Mouse (Mus musculus): ENCODE measurements at regions not wholly inside any gene's neighbourhood (a gene's known extent, or its start where the extent isn't known, plus 50 kb on each side); places are given as distances from the start of the nearest gene placed in this dataset.

DNA sequence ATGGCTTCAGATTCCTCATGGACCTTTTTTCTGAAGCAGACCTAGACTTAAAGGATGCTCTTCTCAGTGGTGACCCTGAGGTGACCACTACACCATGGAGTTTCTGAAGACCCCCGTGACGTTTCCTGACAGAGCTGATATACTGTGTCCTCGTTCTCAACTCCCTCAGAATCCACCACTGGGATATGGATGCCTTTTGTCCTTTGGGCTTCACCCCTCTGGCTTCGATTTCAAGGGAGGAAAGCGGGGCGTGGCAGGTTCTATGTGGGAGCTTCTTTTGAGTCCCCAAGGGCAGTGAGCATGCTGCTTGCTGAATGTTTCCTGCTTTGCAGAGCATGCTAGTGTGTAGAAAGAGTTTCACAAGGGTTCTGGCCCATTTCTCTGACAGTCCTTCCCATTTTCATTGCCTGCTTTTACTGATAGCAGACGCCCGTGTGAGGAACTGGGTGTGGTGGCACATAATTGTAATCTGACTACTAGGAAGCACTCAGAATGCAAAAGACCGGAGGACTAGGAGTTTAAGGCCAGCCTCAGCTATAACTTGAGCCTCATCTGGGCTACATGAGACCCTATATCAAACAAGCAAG lies 204.0 kb upstream of the Id2 start:
- peak in 1 of 2 experiments; percentile 23 for DNase-seq (ENCODE audit: low spot score in 2 of 2)

DNA sequence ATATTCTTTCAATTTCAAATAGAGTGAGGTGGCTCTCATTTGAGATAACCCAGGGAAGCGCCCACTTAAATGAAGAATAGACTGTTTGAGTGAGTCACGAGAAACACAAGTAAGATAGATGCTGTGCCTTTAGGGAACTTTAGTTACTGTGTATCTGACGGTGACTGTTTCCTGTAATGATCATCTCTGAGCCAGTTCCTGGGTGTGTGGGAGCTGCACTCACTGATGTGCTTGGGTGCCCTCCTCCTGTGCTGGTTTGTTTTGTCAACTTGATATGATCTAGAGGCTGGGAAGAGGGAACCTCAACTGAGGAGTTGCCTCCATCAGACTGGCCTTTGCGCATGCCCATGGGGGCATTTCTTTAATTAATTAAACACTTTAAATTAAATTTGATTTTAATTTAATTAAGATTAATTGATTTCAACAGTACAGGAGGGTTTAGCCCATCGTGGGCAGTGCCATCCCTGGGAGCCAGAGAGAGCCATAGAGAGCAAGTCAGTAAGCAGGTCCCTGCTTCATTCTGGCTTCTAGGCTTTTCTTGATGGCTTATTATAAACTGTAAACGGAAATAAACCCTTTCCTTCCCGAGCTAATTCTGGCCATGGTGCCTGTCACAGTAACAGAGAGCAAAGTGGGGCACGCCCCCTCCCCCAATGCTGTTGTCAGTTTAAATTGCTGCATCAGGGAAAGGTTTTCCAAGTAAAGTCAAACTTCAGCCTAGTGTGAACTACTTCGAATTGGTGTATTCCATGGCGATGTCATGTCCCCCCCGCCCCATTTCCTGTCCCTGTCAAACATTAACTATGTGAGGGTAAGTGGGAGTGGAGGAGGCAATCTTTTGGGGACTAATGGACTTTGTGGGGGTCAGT lies 202.9 kb upstream of the Id2 start:
- no peak for DNase-seq (ENCODE audit: low spot score in 2 of 2)

DNA sequence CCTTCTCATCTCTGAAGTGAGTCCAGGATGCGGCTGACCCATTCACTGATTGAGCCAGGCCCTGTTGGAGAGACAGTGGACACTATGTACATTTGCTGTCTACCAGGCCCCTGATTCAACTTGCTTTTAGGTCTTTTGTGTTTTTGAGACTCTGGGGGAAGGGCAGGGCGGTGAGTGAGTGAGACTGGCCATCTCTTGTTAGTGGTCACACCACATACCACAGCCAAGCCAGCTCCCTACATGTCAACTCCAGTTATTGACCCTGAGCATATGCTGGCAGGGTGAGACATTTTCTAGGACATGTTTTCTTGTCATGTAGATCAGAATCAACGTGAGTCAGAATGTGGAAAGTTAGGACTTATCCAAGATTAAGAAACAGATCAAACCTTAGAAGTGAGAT lies 201.8 kb upstream of the Id2 start:
- no peak for DNase-seq (ENCODE audit: low spot score in 2 of 2)

DNA sequence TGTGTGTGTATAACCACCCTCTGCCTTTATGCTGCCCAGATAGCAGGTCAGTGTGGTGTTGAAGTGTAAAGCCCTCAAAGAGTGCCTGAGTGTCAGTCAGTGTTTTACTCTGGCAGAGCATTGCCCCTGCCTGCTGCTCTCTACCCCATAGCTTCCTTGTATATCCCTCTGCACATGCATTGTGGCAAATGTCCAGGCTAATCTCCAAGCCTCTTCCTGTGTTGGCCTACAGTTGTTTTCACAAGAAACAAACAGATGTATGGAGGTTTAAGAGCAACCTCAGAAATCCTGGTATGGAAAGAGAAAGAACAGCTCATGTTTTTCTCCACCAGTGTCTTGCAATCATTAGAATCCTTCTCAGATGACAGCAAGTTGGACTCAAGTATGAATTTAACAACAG lies 201.0 kb upstream of the Id2 start:
- DNase-seq (ENCODE audit: low spot score in 2 of 2): no peak

DNA sequence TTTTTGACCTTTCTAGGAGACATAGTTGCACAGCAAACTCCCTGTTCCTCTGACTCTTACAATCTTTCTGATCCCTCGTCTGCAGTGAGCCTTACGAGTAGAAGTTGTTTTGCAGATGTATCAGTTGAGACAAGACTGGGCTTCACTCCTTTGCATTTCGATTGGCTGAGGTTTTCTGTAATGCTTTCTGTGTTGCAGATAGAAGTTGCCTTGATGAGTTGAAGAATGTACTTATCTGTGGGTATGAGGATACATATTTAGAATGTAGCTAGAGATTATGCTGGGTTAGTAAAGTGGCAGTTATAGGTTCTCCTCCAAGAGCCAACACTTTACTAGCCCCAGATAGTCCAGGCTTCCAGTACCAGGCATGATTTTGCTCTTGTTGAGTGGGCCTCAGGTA lies 199.7 kb upstream of the Id2 start:
- no peak for DNase-seq (ENCODE audit: low spot score in 2 of 2)

DNA sequence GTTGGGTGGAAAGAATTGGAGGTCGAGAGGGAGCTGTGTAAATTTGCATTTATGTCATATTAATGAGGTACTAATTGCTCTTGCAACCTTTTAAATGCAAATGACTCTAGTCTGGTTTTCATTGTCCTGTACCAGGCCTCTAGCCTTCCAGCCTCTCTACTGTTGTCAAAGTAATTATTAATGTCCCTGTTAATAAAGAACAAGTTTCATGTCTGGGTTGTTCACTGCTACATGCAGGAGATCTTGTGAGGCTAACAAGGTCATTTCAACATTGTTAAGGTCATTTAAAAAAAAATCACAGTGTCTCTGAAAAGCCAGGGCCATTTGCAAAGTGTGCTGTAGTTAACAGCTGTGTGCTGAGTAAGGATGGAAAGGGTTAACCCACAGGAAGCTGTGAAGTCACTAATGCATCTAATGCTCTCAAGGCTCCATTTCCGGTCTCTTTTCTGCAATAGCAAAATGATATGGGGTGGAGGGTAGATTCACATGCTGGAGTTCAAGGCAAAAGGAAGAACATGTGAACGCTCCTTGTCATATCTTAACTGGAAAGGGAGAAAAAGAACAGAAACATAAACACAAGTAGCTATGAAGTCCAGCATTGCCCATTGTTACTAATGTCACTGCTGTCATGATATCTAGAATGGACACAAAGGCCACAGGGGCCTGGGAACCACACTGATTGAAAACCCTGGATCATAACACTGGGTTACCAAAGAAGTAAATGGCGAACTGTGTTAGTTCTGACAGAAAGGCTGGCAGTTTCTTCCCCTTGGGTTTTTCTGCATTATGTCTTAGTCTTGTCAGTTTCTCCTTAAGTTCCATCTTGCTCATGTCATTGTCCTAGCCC lies 197.5 kb upstream of the Id2 start:
- DNase-seq (ENCODE audit: low spot score in 2 of 2): no peak

DNA sequence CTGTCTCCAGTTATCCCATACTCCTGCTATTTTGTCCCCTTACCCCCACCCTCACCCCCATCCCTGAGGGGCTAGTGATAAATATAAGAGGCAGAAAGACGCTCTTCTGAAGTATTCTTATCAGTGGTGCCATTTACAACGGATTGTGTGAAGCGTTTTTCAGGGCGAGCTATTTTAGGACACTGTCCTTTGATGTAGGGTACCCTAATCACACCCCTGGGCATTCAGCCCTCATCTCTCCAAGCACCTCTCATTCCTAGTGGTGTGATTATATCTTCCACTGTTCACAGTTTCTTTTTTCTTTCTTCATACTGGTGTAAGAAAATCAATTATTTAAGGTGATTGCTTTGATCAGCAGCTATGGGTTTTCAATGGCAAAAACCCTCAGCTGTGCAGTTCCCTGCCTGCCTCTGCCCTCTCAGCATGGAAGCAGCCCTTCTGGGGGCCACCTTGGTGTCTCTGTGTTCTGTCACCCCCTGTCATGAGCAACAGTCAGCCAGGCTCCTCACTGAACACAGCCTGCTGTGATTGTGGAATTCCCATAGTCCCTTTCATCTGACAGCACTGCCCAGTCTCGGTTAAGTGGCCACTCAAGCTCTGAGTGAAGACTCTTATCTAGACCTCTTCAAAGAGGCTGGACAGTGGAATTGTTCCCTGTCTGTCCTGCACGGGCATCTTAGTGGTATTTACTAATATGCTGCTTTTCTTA lies 196.7 kb upstream of the Id2 start:
- no peak for DNase-seq (ENCODE audit: low spot score in 2 of 2)

DNA sequence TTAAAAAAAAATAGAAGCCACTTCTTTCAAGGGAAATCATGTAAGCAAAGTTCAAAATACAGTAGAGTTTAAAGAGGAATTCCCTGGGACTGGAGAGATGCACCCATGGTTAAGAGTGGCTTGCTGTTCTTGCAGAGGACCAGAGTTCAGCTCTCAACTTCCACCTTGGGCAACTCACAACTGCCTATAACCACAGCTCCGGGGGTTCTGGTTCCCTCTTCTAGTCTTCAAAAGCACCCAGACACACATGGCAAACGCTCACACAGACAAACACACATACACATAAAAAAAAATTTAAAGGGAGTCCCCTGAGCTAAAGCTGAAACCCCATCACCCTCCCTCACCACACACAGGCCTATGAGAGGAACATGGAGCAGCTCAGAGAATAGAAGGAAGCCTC lies 192.4 kb upstream of the Id2 start:
- DNase-seq (ENCODE audit: low spot score in 2 of 2): no peak

DNA sequence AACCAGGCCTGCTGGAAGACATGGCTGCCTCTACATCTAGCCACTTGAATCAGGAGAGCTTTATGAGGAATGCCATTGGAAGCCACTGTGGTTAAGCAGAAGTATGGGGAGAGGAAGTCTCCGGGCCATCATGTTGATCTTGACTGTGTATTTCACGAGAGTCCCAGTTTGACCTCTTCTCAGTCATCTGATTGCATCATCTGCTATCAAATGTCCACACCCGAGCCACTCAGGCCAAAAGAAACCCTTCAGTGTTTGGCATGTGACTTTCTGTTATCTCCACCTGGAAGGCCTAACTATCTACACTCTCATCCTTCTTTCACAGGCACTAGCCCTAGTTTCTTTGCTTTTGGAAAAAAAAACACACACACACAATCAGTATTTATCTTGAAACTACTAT lies 186.9 kb upstream of the Id2 start:
- DNase-seq (ENCODE audit: low spot score in 2 of 2): no peak

DNA sequence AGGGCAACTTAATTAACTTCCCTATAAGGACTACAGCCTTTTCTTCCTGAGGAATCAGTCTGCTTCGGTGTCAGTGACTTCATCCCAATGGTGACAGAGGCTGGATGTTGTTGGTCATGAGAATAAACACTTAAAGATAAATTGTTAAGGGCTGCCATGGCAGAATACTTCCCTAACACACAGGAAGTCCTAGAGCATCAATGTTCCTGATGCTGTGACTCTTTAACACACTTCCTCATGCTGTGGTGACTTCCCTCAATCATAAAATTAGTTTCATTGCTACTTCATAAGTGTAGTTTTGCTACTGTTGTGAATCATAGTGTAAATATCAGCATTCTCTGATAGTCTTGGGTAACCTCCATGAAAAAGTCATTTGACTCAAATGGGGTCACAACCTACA lies 184.5 kb upstream of the Id2 start:
- no peak for DNase-seq (ENCODE audit: low spot score in 2 of 2)

DNA sequence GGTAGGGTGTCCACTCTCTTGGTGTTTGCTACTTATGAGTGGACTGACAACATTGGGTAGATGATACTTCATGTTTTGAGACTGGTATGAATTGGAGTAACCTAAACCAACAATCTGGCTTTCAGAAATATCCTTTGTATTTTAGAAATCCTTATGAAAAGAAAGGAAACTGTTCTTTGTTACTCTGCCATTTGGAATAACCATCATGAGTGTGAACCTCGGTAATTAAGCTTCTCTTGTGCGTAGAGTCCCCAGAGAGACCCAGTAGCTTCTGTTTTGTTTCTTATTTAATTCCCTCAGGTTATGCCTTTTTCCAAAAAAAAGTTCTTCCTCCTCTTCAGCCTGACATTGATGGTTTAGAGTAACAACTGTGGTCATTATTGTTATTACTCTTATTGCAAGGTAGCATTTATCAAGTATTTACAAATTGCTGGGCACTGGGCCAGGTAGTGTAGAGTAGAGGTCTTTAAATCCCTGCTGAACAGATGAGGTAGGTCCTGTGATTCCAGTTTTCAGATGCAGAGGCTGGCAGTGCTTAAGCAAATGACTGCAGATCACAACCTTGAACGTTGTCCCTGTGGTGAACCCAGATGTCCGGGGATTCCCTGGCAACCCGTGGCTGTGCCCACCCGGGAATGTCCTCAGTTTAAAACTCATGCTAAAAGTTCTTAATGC lies 176.8 kb upstream of the Id2 start:
- DNase-seq (ENCODE audit: low spot score in 2 of 2): no peak

DNA sequence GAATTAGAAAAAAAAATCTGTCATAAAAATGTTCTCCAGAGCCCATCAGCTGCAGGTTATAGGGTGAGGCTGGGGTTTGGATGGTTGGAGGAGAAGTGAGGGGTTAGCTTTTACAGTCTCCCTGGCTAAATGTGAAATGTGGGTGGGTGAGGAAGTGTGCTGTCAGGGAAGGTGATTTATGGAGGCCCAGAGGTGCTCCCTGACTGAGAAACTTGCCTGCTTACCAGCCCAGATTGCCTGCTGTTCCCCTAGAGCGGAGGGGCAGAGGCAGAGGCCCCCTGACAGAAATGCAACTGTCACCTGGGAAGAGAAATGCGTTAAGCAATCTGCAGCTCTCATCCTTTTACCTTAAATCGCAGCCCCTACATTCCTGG lies 175.8 kb upstream of the Id2 start:
- no peak for DNase-seq (ENCODE audit: low spot score in 2 of 2)

DNA sequence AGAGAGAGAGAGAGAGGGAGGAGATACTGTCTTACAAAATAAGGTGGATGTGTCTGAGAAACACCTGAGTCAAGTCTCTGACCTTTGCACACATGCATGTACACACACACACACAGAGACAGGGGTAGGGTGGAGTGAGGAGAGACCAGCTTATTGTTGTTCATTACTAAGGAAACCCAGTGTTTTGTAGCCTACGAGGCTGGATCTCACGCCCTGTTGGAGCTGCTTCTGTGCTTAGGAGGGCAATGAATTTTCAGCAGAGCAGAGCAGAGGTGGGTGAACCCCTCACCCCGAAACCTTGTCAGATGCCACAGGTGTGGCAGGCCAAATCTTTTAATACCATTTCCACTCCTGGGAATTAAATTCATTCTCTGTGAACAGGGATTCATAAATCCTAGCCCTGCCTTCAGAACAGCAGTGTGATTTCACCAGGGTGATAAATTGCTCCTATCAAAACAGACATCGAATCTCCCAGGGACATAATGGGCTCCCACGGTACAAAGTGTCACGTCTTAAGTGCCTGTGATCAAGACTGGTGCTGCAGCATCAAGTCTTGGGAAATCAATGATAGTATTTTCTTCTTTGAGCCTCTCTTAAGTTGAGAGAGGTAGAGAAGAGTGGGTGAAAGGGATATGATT lies 175.3 kb upstream of the Id2 start:
- no peak for DNase-seq (ENCODE audit: low spot score in 2 of 2)

DNA sequence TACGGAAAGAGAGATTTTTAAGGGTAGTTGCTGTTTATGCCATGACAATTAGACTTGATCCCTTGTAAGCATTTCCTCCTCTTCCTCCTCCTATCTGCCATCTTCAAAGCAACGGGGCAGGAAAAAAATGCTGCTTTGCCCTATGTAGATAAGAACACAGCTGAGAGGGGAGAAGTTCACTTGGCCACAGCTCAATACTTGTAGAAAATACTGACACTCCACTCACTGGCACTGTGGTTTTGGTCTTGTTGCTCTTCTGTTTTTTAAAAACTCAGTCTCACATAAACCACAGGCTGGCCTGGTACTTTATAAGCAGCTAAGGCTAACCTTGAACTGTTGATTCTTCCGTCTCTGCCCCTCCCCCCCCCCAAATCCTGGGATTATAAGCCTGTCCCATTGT lies 172.9 kb upstream of the Id2 start:
- no peak for DNase-seq (ENCODE audit: low spot score in 2 of 2)

DNA sequence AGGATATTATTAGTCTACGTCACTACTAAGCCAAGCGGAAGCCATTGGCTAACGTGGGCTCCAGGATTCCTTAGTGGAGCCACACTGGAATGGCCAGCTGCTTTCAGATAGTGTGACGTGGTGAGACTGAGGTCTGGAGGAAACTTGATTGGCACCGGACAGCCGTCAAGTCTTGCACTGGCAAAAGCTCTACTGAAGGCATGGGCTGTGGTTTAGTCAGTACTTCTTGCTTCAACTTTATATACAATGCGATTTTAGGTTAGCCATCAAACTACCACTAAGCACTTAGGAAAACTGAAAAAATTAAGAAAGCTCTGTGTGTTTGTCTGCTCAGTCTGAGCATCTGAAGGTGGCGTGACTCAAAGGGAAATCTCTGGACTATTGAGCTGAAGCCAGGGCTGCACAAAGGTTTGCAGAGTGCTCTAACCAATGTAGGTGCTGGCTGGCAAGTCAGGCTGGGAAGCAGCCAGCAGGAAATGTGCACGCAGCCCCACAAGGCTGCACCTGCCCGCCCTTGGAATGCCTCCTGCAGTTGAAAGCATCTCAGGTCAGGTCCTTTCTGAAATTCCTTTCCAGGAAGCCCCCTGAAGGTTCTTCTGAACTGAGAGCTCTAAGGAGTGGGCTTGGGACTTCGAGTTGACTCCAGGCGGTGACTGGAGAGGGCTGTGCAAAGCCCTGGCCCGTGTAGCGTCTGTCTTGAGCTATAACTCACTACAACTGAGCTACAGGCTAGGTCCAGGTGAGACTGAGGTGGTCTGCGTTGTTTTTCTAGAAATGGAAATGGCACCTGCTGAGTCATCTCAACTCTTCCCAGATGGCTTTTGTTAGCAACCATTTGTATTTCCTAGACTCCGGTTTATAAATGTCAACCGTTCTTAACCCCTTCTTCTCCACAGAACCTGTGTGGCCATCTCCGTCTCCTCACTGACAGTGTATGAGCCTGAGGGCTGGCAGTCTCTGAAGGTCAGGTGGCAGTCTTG lies 172.2 kb upstream of the Id2 start:
- DNase-seq (ENCODE audit: low spot score in 2 of 2): no peak

DNA sequence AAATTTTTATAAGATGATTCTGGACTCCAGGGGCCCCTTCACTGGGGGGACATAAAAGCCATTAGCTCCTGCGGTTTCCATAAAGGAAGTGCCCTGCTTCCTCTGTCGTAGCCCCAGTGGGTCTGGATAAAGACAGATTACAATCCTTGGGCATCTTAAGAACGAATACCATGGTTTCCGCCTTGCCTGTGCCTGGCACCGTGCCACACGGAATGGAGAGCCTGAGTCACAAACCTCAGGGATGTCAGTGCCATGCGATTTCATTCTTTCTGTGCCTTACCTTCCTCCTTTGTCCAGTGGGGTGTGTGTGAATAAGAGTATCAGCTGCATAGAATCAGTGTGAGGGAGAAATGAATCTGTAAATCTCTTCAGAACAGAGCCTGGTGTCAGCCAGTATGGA lies 171.4 kb upstream of the Id2 start:
- no peak for DNase-seq (ENCODE audit: low spot score in 2 of 2)

DNA sequence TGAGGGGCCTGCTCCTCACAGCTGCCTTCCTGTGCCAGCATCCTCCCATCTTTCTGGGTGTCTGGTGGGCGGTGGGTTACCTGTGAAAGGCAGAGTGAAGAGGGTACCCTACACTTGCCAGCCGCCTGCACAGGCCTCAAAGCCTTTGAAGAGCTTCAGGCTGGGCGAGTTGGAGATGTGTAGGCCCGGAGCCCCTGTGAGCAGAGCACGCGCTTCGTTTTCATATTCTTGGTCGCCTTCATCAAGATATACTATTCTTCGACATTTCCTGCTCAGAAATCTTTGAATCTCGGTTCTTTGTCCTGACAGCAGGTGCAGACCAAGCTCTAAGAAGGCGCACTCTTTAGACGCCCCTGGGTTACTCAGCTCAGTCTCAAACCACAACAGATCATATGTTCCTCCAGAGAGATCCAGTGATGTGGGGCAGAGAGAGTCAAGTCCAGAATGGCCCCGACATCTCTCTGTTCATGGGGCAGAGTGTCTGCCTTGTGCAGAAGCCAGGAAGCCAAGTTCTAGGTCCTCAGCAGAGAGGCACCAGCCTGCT lies 170.7 kb upstream of the Id2 start:
- DNase-seq (ENCODE audit: low spot score in 2 of 2): no peak

DNA sequence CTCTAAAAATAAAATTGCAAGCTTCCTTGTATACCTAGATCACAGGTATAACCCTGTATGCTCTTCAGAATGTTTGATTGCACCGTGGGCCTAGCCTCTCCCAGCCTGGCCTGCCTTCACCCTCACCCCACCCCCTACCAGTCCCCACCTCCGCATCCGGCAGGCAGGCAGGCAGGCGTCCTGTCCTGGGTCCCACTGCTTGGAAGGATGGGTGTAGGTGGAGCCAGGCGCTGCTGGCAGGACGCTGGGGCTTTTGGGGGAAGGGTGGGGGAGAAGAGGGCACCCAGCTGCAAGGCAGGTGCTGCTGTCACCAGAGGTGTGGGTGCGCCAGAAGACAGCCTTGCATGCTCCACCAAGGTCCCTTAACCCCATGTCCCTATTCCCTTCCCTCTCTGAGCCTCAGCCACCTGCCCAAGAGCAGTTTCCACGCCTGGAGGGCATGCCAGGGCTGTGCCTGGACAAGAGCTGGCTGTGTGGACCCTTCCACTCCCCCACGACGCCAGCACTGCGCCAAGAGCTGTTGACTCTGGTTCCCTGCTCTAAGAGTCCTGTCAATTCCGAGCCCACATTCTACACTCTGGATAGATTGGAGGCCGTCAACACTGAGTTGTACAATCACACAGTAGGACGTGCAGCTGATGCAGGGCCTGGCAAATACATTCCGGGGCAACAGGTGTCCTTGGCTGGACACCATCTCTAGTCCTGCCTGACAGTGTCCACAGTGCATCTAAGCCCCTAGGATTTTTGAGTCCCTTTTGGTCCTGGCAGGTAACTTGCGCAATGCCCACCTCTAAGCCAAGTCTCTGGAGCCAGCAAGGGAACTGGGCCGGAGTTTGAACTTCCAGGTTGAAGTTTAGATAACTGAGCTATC lies 170.0 kb upstream of the Id2 start:
- no peak for DNase-seq (ENCODE audit: low spot score in 2 of 2)
